14 mouse cellular contexts compared by ENCODE assay signal in genomic region chr6:90629506-90629905, GRCm38 (mm10). TPM values are rescaled to one million over a fixed set of nuclear protein-coding genes. Genes with fewer than 3 reads are reported as not detected.
DNase-seq lines count a peak whose midpoint lies in the region; ATAC-seq lines count a peak whose summit lies in the region.
"Had no signal": no experiment of that assay in that cellular context is flagged by ENCODE, and none has a peak within 500 bp of the region (broad histone marks: within the 10 kb centered on the region; RNA-seq: fewer than 3 reads in every experiment).

No protein-coding gene starts in this region.

- peak; percentile 67 for ATAC-seq in CD4-positive, CD25-positive, alpha-beta regulatory T cell, adult 4 months
- ATAC-seq in common myeloid progenitor, adult 5-6 weeks (replicated peaks; ENCODE audit: low read depth, poor library complexity, severe bottlenecking), result peak; percentile 71
- ATAC-seq in kidney, embryonic 15.5 days (replicated peaks; ENCODE audit: low FRiP score), result no peak
- ATAC-seq: forebrain, embryonic 14.5 days; intestine, embryonic 15.5 days had no signal

- H3K9ac ChIP-seq in kidney, embryonic 15.5 days, result no peak overlapping the region
- H3K9ac ChIP-seq: intestine, embryonic 15.5 days; lung, embryonic 14.5 days had no signal

- peaks cover 52% of the 10 kb centered on the region for H3K4me1 ChIP-seq in megakaryocyte, embryonic 14.5 days
- H3K4me1 ChIP-seq in kidney, embryonic 15.5 days, result peaks cover 11% of the 10 kb centered on the region
- H3K4me1 ChIP-seq in midbrain, embryonic 10.5 days, result peaks cover 3% of the 10 kb centered on the region; the same call in 1 of the 2 replicates

- H3K27me3 ChIP-seq in megakaryocyte, embryonic 14.5 days (replicated peaks), result no peaks in the 10 kb centered on the region
- no peaks in the 10 kb centered on the region for H3K27me3 ChIP-seq in kidney, embryonic 15.5 days
- H3K27me3 ChIP-seq in midbrain, embryonic 10.5 days (ENCODE audit: low read depth, poor library complexity, severe bottlenecking), result no peaks in the 10 kb centered on the region
- H3K27me3 ChIP-seq: intestine, embryonic 15.5 days had no signal

- H3K4me2 ChIP-seq in kidney, embryonic 15.5 days, result no peak overlapping the region
- H3K4me2 ChIP-seq: intestine, embryonic 15.5 days; lung, embryonic 14.5 days had no signal

- H3K27ac ChIP-seq in kidney, embryonic 15.5 days, result no peak overlapping the region
- no peak overlapping the region for H3K27ac ChIP-seq in midbrain, embryonic 10.5 days (replicated peaks)
- H3K27ac ChIP-seq: intestine, embryonic 15.5 days had no signal

- H3K4me3 ChIP-seq in megakaryocyte, embryonic 14.5 days (replicated peaks), result peak overlapping the region; percentile 66
- H3K4me3 ChIP-seq in kidney, embryonic 15.5 days (replicated peaks), result no peak overlapping the region
- H3K4me3 ChIP-seq in midbrain, embryonic 10.5 days, result no peak overlapping the region
- H3K4me3 ChIP-seq: intestine, embryonic 15.5 days had no signal

- intact Hi-C loops in heart, postnatal 14 days (cut with DNase I), result no loop called here

- peak; percentile 41 to 57 for DNase-seq in spleen, adult 18-20 months
- DNase-seq in spleen, adult 12 weeks (ENCODE audit: low spot score), result no peak
- no peak for DNase-seq in heart, postnatal 14 days
- DNase-seq in midbrain, embryonic 10.5 days (ENCODE audit: low spot score), result no peak
- DNase-seq: adrenal gland, adult 2 months; cerebellum, adult 18-20 months; heart, adult 11 months; lung, embryonic 14.5 days had no signal

- H3K9me3 ChIP-seq in megakaryocyte, embryonic 14.5 days, result peaks cover 3% of the 10 kb centered on the region; the same call in 1 of the 2 replicates
- no peaks in the 10 kb centered on the region for H3K9me3 ChIP-seq in kidney, embryonic 15.5 days (replicated peaks)
- H3K9me3 ChIP-seq in midbrain, embryonic 10.5 days (replicated peaks), result no peaks in the 10 kb centered on the region
- H3K9me3 ChIP-seq: intestine, embryonic 15.5 days had no signal

- WGBS in kidney, embryonic 15.5 days, result 80% methylated on average over 6 of the region's 6 CpGs
- WGBS in midbrain, embryonic 10.5 days, result 87% methylated on average over 6 of the region's 6 CpGs

- H3K36me3 ChIP-seq in megakaryocyte, embryonic 14.5 days (replicated peaks; ENCODE audit: low read length), result peaks cover 94% of the 10 kb centered on the region
- H3K36me3 ChIP-seq in kidney, embryonic 15.5 days, result no peaks in the 10 kb centered on the region
- H3K36me3 ChIP-seq in midbrain, embryonic 10.5 days, result no peaks in the 10 kb centered on the region
- H3K36me3 ChIP-seq: intestine, embryonic 15.5 days had no signal

RNA-seq across cellular contexts. Expression of gene Slc41a3, which starts 25.0 kb away (rescaled TPM):
- 10 to 100 TPM in 1 of 2 experiments, 1 to 10 TPM in 1; 8.2 to 11.8 TPM for polyA plus RNA-seq in CD4-positive, CD25-positive, alpha-beta regulatory T cell, adult 4 months (2017; shearing (Covaris generic))
- total RNA-seq in common myeloid progenitor, adult 5-6 weeks (2017), result 4.1 and 6.6 TPM in 2 replicates
- polyA plus RNA-seq in megakaryocyte, embryonic 14.5 days (2012; ENCODE audit: insufficient read depth, low replicate concordance), result 13.2 and 31.2 TPM in 2 replicates
- polyA plus RNA-seq in kidney, embryonic 15.5 days (2015; fragmentation: Nextera tagmentation; extraction: Ambion mirVana), result 6.2 and 7.6 TPM in 2 replicates
- total RNA-seq in heart, postnatal 14 days (2021), result 10 to 100 TPM; 45.1 to 46.8 TPM
- polyA plus RNA-seq in midbrain, embryonic 10.5 days (2016; fragmentation: Nextera tagmentation; extraction: Ambion mirVana), result 2.2 and 3.5 TPM in 2 replicates

Comparison
In these comparisons a context has a peak if more than half of its experiments do, and no peak if none do; other contexts are left out.
1. DNase-seq: peak in spleen, adult 18-20 months (2 of 2); none in spleen, adult 12 weeks (single experiment), heart, postnatal 14 days (0 of 2) and midbrain, embryonic 10.5 days (single experiment).